In the genomic region with DNA sequence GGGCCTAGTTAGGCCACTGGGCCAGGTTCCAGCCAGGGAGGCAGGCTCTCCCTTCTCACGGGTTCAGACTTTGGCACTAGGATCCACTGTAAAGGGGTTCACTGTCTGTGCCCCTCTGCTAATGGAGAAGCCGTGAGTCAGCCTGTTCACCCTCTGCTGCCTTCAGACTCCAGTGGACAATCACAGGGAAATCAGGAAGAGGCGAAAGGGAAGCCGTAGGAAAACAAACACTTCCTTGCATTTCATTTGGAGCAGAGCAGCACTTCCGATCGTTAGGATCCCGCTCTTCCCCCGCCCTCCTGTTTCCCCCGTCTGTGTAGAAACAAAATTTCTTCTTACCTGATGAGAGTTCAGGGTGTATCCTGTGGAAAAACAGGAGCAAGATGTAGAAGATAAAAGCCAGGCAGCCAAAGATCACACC, we compare ENCODE assay signal across 10 mouse cellular contexts. TPM values are rescaled to one million over a fixed set of nuclear protein-coding genes. Genes with fewer than 3 reads are reported as not detected.
DNase-seq lines count a peak whose midpoint lies in the region; ATAC-seq and TF ChIP-seq lines count a peak whose summit lies in the region.
"Had no signal": no experiment of that assay in that cellular context is flagged by ENCODE, and none has a peak within 500 bp of the region (broad histone marks: within the 10 kb centered on the region; RNA-seq: fewer than 3 reads in every experiment).

No protein-coding gene starts in this region.

- 68% methylated on average over 9 of the region's 9 CpGs for WGBS in hindbrain, postnatal 0 days
- 74% methylated on average over 9 of the region's 9 CpGs for WGBS in hindbrain, embryonic 10.5 days

- no peak for TF ChIP-seq CTCF in hindbrain, postnatal 0 days (IDR thresholded peaks at IDR 0.05; ENCODE audit: low read depth)

- no peaks in the 10 kb centered on the region for H3K9me3 ChIP-seq in hindbrain, postnatal 0 days (ENCODE audit: low read length)
- H3K9me3 ChIP-seq in hindbrain, embryonic 10.5 days: no peaks in the 10 kb centered on the region
- H3K9me3 ChIP-seq: liver, embryonic 13.5 days had no signal

- no peak overlapping the region for H3K4me3 ChIP-seq in hindbrain, postnatal 0 days (ENCODE audit: low read length)
- no peak overlapping the region for H3K4me3 ChIP-seq in hindbrain, embryonic 10.5 days
- H3K4me3 ChIP-seq: liver, embryonic 13.5 days had no signal

- no peak overlapping the region for H3K9ac ChIP-seq in hindbrain, postnatal 0 days (replicated peaks; ENCODE audit: low read length)
- H3K9ac ChIP-seq: liver, embryonic 13.5 days had no signal

- H3K4me1 ChIP-seq in hindbrain, postnatal 0 days (ENCODE audit: insufficient read depth, low read length): no peaks in the 10 kb centered on the region
- no peaks in the 10 kb centered on the region for H3K4me1 ChIP-seq in hindbrain, embryonic 10.5 days (replicated peaks)
- H3K4me1 ChIP-seq: liver, embryonic 13.5 days had no signal

- H3K4me2 ChIP-seq in hindbrain, postnatal 0 days (ENCODE audit: low read depth, low read length): no peak overlapping the region
- H3K4me2 ChIP-seq: liver, embryonic 13.5 days had no signal

- peak overlapping the region; percentile 58; the same call in 1 of the 2 replicates for H3K27ac ChIP-seq in hindbrain, postnatal 0 days
- no peak overlapping the region for H3K27ac ChIP-seq in hindbrain, embryonic 10.5 days
- H3K27ac ChIP-seq: liver, embryonic 13.5 days had no signal

- no peak for ATAC-seq in hindbrain, postnatal 0 days

- H3K27me3 ChIP-seq in hindbrain, postnatal 0 days (ENCODE audit: insufficient read depth, low read length): no peaks in the 10 kb centered on the region
- no peaks in the 10 kb centered on the region for H3K27me3 ChIP-seq in hindbrain, embryonic 10.5 days (ENCODE audit: insufficient read depth, poor library complexity, severe bottlenecking)
- H3K27me3 ChIP-seq: liver, embryonic 13.5 days had no signal

- no peaks in the 10 kb centered on the region for H3K36me3 ChIP-seq in hindbrain, postnatal 0 days (ENCODE audit: insufficient read depth, low read length)
- peaks cover 15% of the 10 kb centered on the region for H3K36me3 ChIP-seq in hindbrain, embryonic 10.5 days
- H3K36me3 ChIP-seq: liver, embryonic 13.5 days had no signal

- DNase-seq in hindbrain, postnatal 0 days (ENCODE audit: low spot score): peak; percentile 22
- no peak for DNase-seq in hindbrain, embryonic 10.5 days (ENCODE audit: low spot score)
- peak; percentile 76 for DNase-seq in heart, adult 8-10 months (ENCODE audit: low spot score)
- DNase-seq in kidney, adult 9 months: peak; percentile 40
- peak; percentile 38 for DNase-seq in lung, postnatal 14 days
- DNase-seq in left cerebral cortex, adult 18-20 months (ENCODE audit: low spot score in 2 of 2): no peak
- DNase-seq in adrenal gland, postnatal 4 days (ENCODE audit: low spot score in 2 of 2): no peak
- DNase-seq in cerebellum, adult 11-12 months: no peak
- DNase-seq: liver, embryonic 13.5 days; thymus, postnatal 36 days had no signal

RNA-seq across cellular contexts. Expression of a gene that starts 27.7 kb away (rescaled TPM):
- total RNA-seq in hindbrain, postnatal 0 days (2014; rRNA removed): 5.8 and 10.2 TPM in 2 replicates
- 8.4 and 9.1 TPM in 2 replicates for polyA plus RNA-seq in hindbrain, postnatal 0 days (2015; fragmentation: Nextera tagmentation; extraction: Ambion mirVana)
- 10.7 and 12.2 TPM in 2 replicates for polyA plus RNA-seq in hindbrain, embryonic 10.5 days (2016; fragmentation: Nextera tagmentation; extraction: Ambion mirVana)
- total RNA-seq in heart, adult 8-10 months (2022): 1 to 10 TPM; 4.7 to 9.4 (median 7.7) TPM
- 10 to 100 TPM; 72.9 to 78.3 TPM for total RNA-seq in left cerebral cortex, adult 18-20 months (2021)
- 1 to 10 TPM; 4.9 to 6.3 TPM for total RNA-seq in adrenal gland, postnatal 4 days (2021)

RNA-seq across cellular contexts. Expression of a gene that starts 32.8 kb away (rescaled TPM):
- 18.8 and 22.4 TPM in 2 replicates for total RNA-seq in hindbrain, postnatal 0 days (2014; rRNA removed)
- polyA plus RNA-seq in hindbrain, postnatal 0 days (2015; fragmentation: Nextera tagmentation; extraction: Ambion mirVana): 8.0 and 8.2 TPM in 2 replicates
- polyA plus RNA-seq in hindbrain, embryonic 10.5 days (2016; fragmentation: Nextera tagmentation; extraction: Ambion mirVana): 12.9 and 13.2 TPM in 2 replicates
- 10 to 100 TPM; 62.5 to 79.4 (median 76.0) TPM for total RNA-seq in heart, adult 8-10 months (2022)
- total RNA-seq in left cerebral cortex, adult 18-20 months (2021): 10 to 100 TPM; 54.4 to 59.1 TPM
- total RNA-seq in adrenal gland, postnatal 4 days (2021): 100 to 1,000 TPM; 130 to 135 TPM

Comparison
In these comparisons a context has a peak if more than half of its experiments do, and no peak if none do; other contexts are left out.
1. DNase-seq: peak in hindbrain, postnatal 0 days (single experiment), heart, adult 8-10 months (single experiment), kidney, adult 9 months (single experiment) and lung, postnatal 14 days (single experiment); none in hindbrain, embryonic 10.5 days (single experiment), left cerebral cortex, adult 18-20 months (0 of 2), adrenal gland, postnatal 4 days (0 of 2) and cerebellum, adult 11-12 months (single experiment).